Mouse (Mus musculus) right cerebral cortex, postnatal 4 days (tissue): ENCODE data around the gene Dnah7c.
A peak's percentile ranks its signal among the peaks of the same experiment; 100 is the strongest.
"Not testable (repeated sequence)": the region's sequence is repeated elsewhere in the genome, so short reads cannot be mapped to it uniquely, and the experiment has no call there.

Source experiments
- DNase-seq: peaks from one replicate; pipeline ENCODE4 v3.0.0-alpha.2; 2022

Dnah7c gene

GRCm38 (mm10) chr1:46733405-46734106 lies 308.2 kb downstream of the Dnah7c start:
- not testable (repeated sequence) for DNase-seq

- not testable (repeated sequence) for DNase-seq
Measured at GRCm38 (mm10) chr1:46734455-46734854, 309.1 kb downstream of the Dnah7c start.

- not testable (repeated sequence) for DNase-seq
Measured at GRCm38 (mm10) chr1:46764600-46764999, 339.2 kb downstream of the Dnah7c start.

DNA sequence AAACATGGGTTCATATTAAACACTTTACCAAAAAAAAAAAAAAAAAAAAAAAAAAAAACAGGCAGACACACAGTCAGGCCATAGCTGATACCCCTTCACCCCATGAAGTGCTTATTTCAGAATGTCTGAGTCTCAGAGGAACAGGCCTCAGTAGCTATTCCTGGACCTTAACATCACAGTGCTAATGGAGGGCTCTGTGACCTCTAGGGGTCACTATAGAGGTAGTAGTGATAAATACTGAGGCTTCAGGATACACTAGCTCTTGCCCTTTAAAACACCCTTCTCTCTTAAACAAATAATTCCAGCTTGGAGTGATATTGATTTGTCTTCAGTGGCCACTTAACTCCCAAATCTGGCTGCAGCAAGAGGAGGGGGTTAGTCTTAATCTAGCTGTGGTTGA lies 343.9 kb downstream of the Dnah7c start:
- not testable (repeated sequence) for DNase-seq

GRCm38 (mm10) chr1:46770077-46770695 lies 344.8 kb downstream of the Dnah7c start:
- DNase-seq: not testable (repeated sequence)

GRCm38 (mm10) chr1:46782227-46782626 lies 356.8 kb downstream of the Dnah7c start:
- DNase-seq: not testable (repeated sequence)

- no peak for DNase-seq
Measured at GRCm38 (mm10) chr1:46805074-46805473, 379.7 kb downstream of the Dnah7c start.

- not testable (repeated sequence) for DNase-seq
Measured at GRCm38 (mm10) chr1:46808630-46809029, 383.2 kb downstream of the Dnah7c start.

DNA sequence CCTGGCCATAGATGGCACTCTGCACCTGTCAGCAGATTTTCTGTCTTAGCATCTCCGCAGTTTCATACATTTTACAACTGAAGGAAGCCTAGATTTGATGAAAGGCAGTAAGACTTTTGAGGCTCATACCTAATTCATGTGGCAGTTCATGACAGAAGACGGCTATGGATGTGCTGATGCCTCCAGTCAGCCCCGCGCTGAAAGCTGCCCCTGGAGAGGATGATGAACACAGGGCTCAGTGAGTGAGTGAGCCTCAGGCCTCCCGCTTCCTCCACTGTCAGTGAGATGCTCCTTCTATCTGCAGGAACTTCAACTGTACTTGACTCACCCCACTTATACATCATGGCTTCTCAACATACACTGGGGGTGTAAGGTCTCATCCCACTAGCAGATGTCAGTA lies 392.5 kb downstream of the Dnah7c start:
- no peak for DNase-seq

DNA sequence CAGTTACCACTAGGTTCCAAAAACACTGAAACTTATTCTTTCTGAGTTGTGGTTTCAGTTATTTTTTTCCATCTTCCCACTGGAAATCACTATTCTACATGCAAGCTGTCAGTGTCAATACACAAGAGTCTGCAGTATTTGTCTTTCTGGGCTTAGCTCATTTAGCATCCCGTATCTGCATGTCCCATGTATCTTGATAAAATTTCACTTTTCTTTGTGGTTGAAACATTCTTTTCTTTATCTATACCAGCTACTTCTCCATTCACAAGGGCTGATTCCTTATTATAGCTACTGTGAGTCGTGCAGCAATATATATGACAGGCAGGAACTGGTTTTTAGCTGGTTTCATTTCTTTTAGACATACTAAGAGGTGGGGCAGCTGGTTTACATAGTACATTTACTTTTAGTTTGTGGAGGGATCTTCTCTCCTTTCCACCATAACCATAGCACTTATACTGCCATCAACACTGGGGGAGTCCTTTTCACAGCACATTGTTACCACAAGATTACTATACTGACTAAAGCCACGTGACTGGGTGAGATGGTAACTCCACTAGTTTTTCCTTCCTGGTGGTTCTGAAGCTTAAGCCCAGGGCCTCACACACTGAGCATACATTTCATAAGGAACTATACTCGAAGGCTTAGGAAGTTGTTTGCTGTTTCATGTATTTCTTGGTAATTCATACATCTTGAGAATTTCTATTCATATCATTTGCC lies 397.0 kb downstream of the Dnah7c start:
- DNase-seq: no peak

- DNase-seq: no peak
Measured at GRCm38 (mm10) chr1:46830066-46830843, 404.9 kb downstream of the Dnah7c start.

- no peak for DNase-seq
Measured at GRCm38 (mm10) chr1:46831927-46832326, 406.5 kb downstream of the Dnah7c start.

DNA sequence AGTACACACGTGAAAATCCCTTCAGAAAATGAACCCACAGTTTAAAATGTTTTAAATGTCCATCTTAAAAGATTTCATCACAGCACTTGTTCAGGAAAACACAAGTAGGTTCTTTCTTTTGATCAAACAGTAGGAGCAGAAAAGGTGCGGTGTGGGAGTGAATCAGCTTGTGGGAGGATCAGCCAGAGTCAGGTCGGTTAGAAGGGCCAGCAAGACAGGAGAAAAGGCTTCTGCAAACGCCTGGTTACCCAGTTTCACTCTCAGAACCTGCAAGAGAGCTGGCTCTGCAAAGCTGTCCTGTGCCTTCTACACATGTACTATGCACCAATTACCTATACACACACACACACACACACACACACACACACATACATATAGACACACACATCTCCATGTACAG lies 418.0 kb downstream of the Dnah7c start:
- no peak for DNase-seq

- DNase-seq: no peak
Measured at GRCm38 (mm10) chr1:46844281-46844680, 418.9 kb downstream of the Dnah7c start.

DNA sequence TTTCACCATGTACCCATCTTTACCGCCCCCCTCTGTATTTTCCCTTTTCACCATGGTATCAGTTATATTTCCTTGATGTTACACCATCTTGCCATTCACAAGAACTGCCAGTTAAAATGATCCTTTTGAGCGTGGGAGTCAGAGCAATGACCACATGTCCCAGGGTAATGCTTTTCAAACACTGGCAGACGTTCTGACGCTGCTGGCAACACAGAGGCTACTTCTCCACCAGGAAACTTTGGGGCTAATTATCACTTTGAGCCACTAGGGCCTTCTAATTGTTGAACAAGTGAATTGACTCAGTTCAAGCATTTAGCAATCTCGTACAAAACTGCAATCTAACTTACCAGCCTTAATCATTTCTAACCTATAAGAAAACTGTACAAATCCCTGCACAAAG lies 419.8 kb downstream of the Dnah7c start:
- no peak for DNase-seq

GRCm38 (mm10) chr1:46849758-46850157 lies 424.4 kb downstream of the Dnah7c start:
- peak; percentile 19 for DNase-seq

DNA sequence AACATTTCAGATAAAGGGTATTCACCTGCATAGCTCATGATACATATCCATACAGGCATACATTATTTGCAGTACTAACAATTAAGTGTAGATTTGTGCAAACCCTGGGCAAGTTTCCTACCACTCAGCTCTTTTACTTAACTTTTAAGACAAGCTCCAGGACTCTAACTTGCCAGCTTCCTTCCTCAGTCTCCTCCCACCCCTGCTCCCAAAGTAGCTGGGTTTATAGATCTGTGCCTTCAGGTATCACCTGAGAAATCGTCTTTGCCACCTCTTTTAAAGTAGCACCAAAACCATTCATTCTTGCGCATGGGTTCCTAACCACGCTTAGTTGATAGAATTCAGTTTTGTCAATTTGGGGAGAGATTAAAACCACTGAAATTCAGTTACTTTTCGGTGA lies 426.2 kb downstream of the Dnah7c start:
- DNase-seq: no peak

DNA sequence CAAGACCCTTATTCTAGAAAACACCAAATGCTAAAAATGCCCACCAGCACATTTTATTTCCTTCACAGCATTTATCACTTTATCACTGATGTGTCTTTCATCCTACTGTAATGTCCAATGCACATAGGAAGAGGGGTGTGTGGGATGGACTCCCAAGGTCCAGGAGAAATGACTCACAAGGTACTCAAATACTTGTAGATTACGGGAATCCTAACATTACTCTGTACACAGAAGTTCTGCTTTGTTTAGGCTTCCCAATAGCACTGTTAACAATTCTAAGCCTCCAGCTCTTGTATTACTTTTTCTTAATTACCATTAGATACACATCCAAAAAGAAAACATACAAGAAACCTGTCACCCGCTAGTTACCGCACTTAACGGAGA lies 426.8 kb downstream of the Dnah7c start:
- DNase-seq: no peak

GRCm38 (mm10) chr1:46852600-46853272 lies 427.3 kb downstream of the Dnah7c start:
- DNase-seq: peak; percentile 76

- DNase-seq: peak; percentile 99
Measured at GRCm38 (mm10) chr1:46853317-46854035, 428.1 kb downstream of the Dnah7c start.

- no peak for DNase-seq
Measured at GRCm38 (mm10) chr1:46854036-46854900, 428.9 kb downstream of the Dnah7c start.
